Mouse (Mus musculus) erythroblast, embryonic 14.5 days (primary cell): ENCODE data around the gene Agap2.

Source experiments
- GATA1 ChIP-seq: IDR thresholded peaks from 2 replicates; pipeline ENCODE4 v1.6.1; 2012; ENCODE audit warnings: low read length, inconsistent platforms, mixed read lengths
- TAL1 ChIP-seq: IDR thresholded peaks from 3 replicates; pipeline ENCODE4 v1.6.1; 2012; ENCODE audit warnings: low read length, inconsistent platforms, mixed read lengths

DNA sequence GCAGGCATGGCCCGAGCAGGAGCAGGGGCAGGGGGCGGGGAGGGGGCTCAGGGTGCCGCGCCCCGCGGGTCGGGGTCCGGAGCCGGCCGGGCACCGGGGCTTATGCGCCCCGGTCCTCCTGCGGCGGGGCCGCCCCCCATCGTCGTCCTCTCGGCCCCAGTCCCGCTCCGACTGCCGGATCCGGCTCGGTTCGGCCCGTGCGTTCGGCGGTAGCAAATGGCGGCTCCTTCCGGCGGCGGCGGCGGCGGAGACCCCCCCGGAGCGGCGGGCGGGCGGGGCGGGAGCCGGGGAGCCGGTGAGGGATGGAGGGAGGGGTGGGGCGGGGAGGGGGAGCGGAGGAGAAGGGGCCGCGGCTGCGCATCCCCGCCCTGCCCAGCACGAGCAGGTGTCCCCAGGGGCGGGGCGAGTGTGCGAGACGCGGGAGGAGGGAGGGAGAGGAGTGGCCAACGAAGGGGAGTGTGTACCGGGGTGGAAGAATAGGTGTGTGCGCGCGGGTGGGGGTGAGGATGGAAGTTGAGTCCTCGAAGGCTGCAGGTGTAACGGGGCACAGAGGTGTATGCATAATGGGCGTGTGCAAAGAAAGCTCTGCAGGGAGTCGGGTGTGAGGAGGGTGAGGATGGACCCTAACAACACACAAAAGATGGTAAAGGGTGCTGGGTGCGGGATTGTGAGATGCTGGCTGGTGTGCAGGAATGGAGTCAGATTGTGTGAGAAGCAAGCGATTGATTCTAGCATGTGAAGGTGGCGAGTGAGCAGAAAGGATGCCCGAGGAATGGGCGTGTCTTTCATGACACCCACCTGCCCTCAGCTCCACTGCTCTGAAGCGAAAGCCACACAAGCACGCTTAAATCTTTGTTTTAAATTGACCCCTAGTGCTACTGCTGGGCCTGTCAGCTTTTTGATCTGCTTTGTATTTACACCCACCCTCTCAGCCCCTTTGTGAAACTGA is 14.8 kb upstream of the Agap2 start, which contains the start of gene March9:
- no peak for TF ChIP-seq TAL1
- TF ChIP-seq GATA1 = no peak
